In the genomic region with DNA sequence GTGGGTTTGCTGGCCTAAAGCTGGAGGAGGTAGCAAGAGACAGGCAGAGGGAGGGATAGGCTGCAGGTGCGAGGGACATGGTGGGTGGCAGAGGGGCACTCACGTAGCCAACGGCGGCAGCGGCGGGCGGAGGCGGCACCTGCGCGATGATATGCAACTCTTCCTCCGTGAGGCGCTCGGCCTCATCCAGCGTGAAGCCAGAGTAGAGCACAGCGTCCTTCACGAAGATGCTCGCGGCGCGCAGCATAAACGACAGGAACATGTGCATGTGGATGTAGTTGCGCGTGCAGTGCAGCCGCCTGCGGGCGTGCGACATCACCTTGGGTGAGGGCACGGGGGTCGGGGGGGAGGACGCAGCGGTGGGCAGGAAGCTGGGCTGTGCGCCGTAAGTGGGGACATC, we compare ENCODE assay signal across 12 mouse cellular contexts. TPM values are rescaled to one million over a fixed set of nuclear protein-coding genes. Genes with fewer than 3 reads are reported as not detected.
DNase-seq lines count a peak whose midpoint lies in the region; ATAC-seq and TF ChIP-seq lines count a peak whose summit lies in the region.
"Had no signal": no experiment of that assay in that cellular context is flagged by ENCODE, and none has a peak within 500 bp of the region (broad histone marks: within the 10 kb centered on the region; RNA-seq: fewer than 3 reads in every experiment).

No protein-coding gene starts in this region.

- no peaks in the 10 kb centered on the region for H3K9me3 ChIP-seq in embryonic facial prominence, embryonic 10.5 days
- H3K9me3 ChIP-seq in hindbrain, embryonic 15.5 days, result no peaks in the 10 kb centered on the region
- H3K9me3 ChIP-seq in neural tube, embryonic 15.5 days (replicated peaks), result no peaks in the 10 kb centered on the region
- H3K9me3 ChIP-seq: heart, embryonic 15.5 days had no signal

- peak overlapping the region; percentile 39 for H3K4me3 ChIP-seq in left cerebral cortex, adult 2 months
- peak overlapping the region; percentile 38 for H3K4me3 ChIP-seq in embryonic facial prominence, embryonic 10.5 days
- H3K4me3 ChIP-seq in hindbrain, embryonic 15.5 days, result peak overlapping the region; percentile 34
- peak overlapping the region; percentile 34 for H3K4me3 ChIP-seq in neural tube, embryonic 15.5 days (replicated peaks)
- H3K4me3 ChIP-seq: heart, embryonic 15.5 days had no signal

- intact Hi-C loops in left cerebral cortex, adult 2 months (cut with DNase I), result no loop called here
- intact Hi-C loops in left cerebral cortex, postnatal 4 days (cut with DNase I), result no loop called here

- 8% methylated on average over 33 of the region's 33 CpGs for WGBS in embryonic facial prominence, embryonic 10.5 days
- 12% methylated on average over 33 of the region's 33 CpGs for WGBS in hindbrain, embryonic 15.5 days
- 13% methylated on average over 33 of the region's 33 CpGs for WGBS in neural tube, embryonic 15.5 days

- peaks cover 55% of the 10 kb centered on the region for H3K4me1 ChIP-seq in embryonic facial prominence, embryonic 10.5 days
- peaks cover 21% of the 10 kb centered on the region for H3K4me1 ChIP-seq in hindbrain, embryonic 15.5 days (replicated peaks)
- peaks cover 27% of the 10 kb centered on the region for H3K4me1 ChIP-seq in neural tube, embryonic 15.5 days

- no peak for ATAC-seq in hindbrain, embryonic 15.5 days (ENCODE audit: low FRiP score, low read depth)
- ATAC-seq in neural tube, embryonic 15.5 days (ENCODE audit: low FRiP score), result no peak

- H3K36me3 ChIP-seq in embryonic facial prominence, embryonic 10.5 days (replicated peaks), result peaks cover 70% of the 10 kb centered on the region
- no peaks in the 10 kb centered on the region; the same call in 1 of the 2 replicates for H3K36me3 ChIP-seq in hindbrain, embryonic 15.5 days
- no peaks in the 10 kb centered on the region for H3K36me3 ChIP-seq in neural tube, embryonic 15.5 days
- H3K36me3 ChIP-seq: G1E had no signal

- no peak for TF ChIP-seq CTCF in left cerebral cortex, adult 2 months (IDR thresholded peaks at IDR 0.05)

- H3K9ac ChIP-seq in hindbrain, embryonic 15.5 days, result peak overlapping the region; percentile 38
- H3K9ac ChIP-seq in neural tube, embryonic 15.5 days (replicated peaks), result peak overlapping the region; percentile 38
- H3K9ac ChIP-seq: heart, embryonic 15.5 days had no signal

- H3K27me3 ChIP-seq in embryonic facial prominence, embryonic 10.5 days (replicated peaks; ENCODE audit: low read depth, poor library complexity, severe bottlenecking), result peaks cover 77% of the 10 kb centered on the region
- H3K27me3 ChIP-seq in hindbrain, embryonic 15.5 days, result peaks cover 16% of the 10 kb centered on the region
- H3K27me3 ChIP-seq in neural tube, embryonic 15.5 days (replicated peaks), result 0 out of 2 replicates have a peak, but pooled peaks cover 6% of the 10 kb centered on the region

- peak; percentile 32 to 46 for DNase-seq in left cerebral cortex, adult 2 months (ENCODE audit: extremely low spot score in 1 of 2, low spot score in 2 of 2)
- DNase-seq in left cerebral cortex, postnatal 4 days, result no peak
- no peak for DNase-seq in embryonic facial prominence, embryonic 10.5 days (ENCODE audit: low spot score)
- no peak for DNase-seq in adrenal gland, postnatal 4 days (ENCODE audit: low spot score in 2 of 2)
- no peak for DNase-seq in heart, postnatal 4 days
- DNase-seq in urinary bladder, postnatal 10 days (ENCODE audit: low spot score), result no peak
- DNase-seq: cerebellum, adult 18-20 months had no signal

- 0 out of 2 replicates have a peak overlapping the region, but pooled peaks have one; percentile 4 for H3K27ac ChIP-seq in left cerebral cortex, adult 2 months
- H3K27ac ChIP-seq in embryonic facial prominence, embryonic 10.5 days (replicated peaks), result no peak overlapping the region
- H3K27ac ChIP-seq in hindbrain, embryonic 15.5 days (replicated peaks), result no peak overlapping the region
- no peak overlapping the region for H3K27ac ChIP-seq in neural tube, embryonic 15.5 days (replicated peaks)
- H3K27ac ChIP-seq: heart, embryonic 15.5 days had no signal

- peak overlapping the region; percentile 83 for H3K4me2 ChIP-seq in hindbrain, embryonic 15.5 days
- peak overlapping the region; percentile 73 for H3K4me2 ChIP-seq in neural tube, embryonic 15.5 days
- H3K4me2 ChIP-seq: heart, embryonic 15.5 days; liver, embryonic 11.5 days had no signal

RNA-seq across cellular contexts. Expression of gene Myl3, which starts 14.8 kb away (rescaled TPM):
- total RNA-seq in left cerebral cortex, adult 2 months (2021), result not detected
- 1 to 10 TPM in 1 of 2 experiments, under 1 TPM in 1; 0.87 to 1.1 TPM for total RNA-seq in left cerebral cortex, postnatal 4 days (2021)
- 0.86 and 4.4 TPM in 2 replicates for polyA plus RNA-seq in embryonic facial prominence, embryonic 10.5 days (2016; fragmentation: Nextera tagmentation; extraction: Ambion mirVana)
- 0.17 TPM in 1 of 2 replicates, not detected in the other for polyA plus RNA-seq in hindbrain, embryonic 15.5 days (2015; fragmentation: Nextera tagmentation; extraction: Ambion mirVana)
- polyA plus RNA-seq in neural tube, embryonic 15.5 days (2015; fragmentation: Nextera tagmentation; extraction: Ambion mirVana), result 1.9 and 4.1 TPM in 2 replicates
- 1 to 10 TPM; 2.9 to 9.8 TPM for total RNA-seq in adrenal gland, postnatal 4 days (2021)
- 1,000 to 10,000 TPM; 8,328 to 9,816 TPM for total RNA-seq in heart, postnatal 4 days (2021)
- total RNA-seq: G1E had no signal
- polyA plus RNA-seq: G1E had no signal

RNA-seq across cellular contexts. Expression of gene Pth1r, which starts 20.1 kb away (rescaled TPM):
- total RNA-seq in left cerebral cortex, adult 2 months (2021), result 1 to 10 TPM; 5.8 to 7.2 TPM
- total RNA-seq in left cerebral cortex, postnatal 4 days (2021), result 10 to 100 TPM; 11.2 to 11.6 TPM
- polyA plus RNA-seq in embryonic facial prominence, embryonic 10.5 days (2016; fragmentation: Nextera tagmentation; extraction: Ambion mirVana), result 39.2 and 46.3 TPM in 2 replicates
- polyA plus RNA-seq in hindbrain, embryonic 15.5 days (2015; fragmentation: Nextera tagmentation; extraction: Ambion mirVana), result 11.0 and 12.0 TPM in 2 replicates
- polyA plus RNA-seq in neural tube, embryonic 15.5 days (2015; fragmentation: Nextera tagmentation; extraction: Ambion mirVana), result 12.9 and 17.0 TPM in 2 replicates
- total RNA-seq in adrenal gland, postnatal 4 days (2021), result 10 to 100 TPM; 18.0 to 37.9 TPM
- total RNA-seq in heart, postnatal 4 days (2021), result 10 to 100 TPM; 16.4 to 19.3 TPM
- total RNA-seq: G1E had no signal

Comparison
In these comparisons a context has a peak if more than half of its experiments do, and no peak if none do; other contexts are left out.
1. DNase-seq: peak in left cerebral cortex, adult 2 months (2 of 2); none in left cerebral cortex, postnatal 4 days (single experiment), embryonic facial prominence, embryonic 10.5 days (single experiment), adrenal gland, postnatal 4 days (0 of 2), heart, postnatal 4 days (single experiment) and urinary bladder, postnatal 10 days (single experiment).
2. RNA of gene Myl3, which starts 14.8 kb away (total RNA-seq): 8,328 to 9,816 TPM in heart, postnatal 4 days; 2.9 to 9.8 TPM in adrenal gland, postnatal 4 days, 0.87 to 1.1 TPM in left cerebral cortex, postnatal 4 days and not detected in left cerebral cortex, adult 2 months; every median in the first group is over 100 times any median in the second.
3. Peak in every context shown above with its lines, with median percentiles within 50 percentile points of each other: H3K4me3 ChIP-seq.